In genomic region chr8:84781686-84782505, GRCm38 (mm10) we compare ENCODE assay signal across 15 mouse cellular contexts. TPM values are rescaled to one million over a fixed set of nuclear protein-coding genes. Genes with fewer than 3 reads are reported as not detected.
A peak's percentile ranks its signal among the peaks of the same experiment; 100 is the strongest.
DNase-seq lines count a peak whose midpoint lies in the region; ATAC-seq and TF ChIP-seq lines count a peak whose summit lies in the region.
"Had no signal": no experiment of that assay in that cellular context is flagged by ENCODE, and none has a peak within 500 bp of the region (broad histone marks: within the 10 kb centered on the region; RNA-seq: fewer than 3 reads in every experiment).

No protein-coding gene starts in this region.

- H3K79me2 ChIP-seq in heart, adult 2 months (replicated peaks; ENCODE audit: control insufficient read depth, insufficient read depth, low read length): peaks cover 3% of the 10 kb centered on the region

- intact Hi-C loops in heart, adult 2 months (cut with DNase I): no loop called here

- peak overlapping the region; percentile 33; the same call in 1 of the 2 replicates for H3K27ac ChIP-seq in heart, adult 2 months
- peak overlapping the region; percentile 67 for H3K27ac ChIP-seq in embryonic facial prominence, embryonic 15.5 days (replicated peaks)
- H3K27ac ChIP-seq in limb, embryonic 14.5 days (replicated peaks; ENCODE audit: low read depth, low read length): peak overlapping the region; percentile 52
- H3K27ac ChIP-seq: midbrain, embryonic 13.5 days had no signal

- peaks cover 26% of the 10 kb centered on the region for H3K4me1 ChIP-seq in heart, adult 2 months (ENCODE audit: control insufficient read depth, insufficient read depth, low read length)
- H3K4me1 ChIP-seq in embryonic facial prominence, embryonic 15.5 days: peaks cover 89% of the 10 kb centered on the region
- peaks cover 97% of the 10 kb centered on the region for H3K4me1 ChIP-seq in limb, embryonic 14.5 days (ENCODE audit: control insufficient read depth, insufficient read depth, low read length)

- H3K27me3 ChIP-seq in heart, adult 2 months (ENCODE audit: control insufficient read depth, insufficient read depth, low read length): no peaks in the 10 kb centered on the region
- peaks cover 30% of the 10 kb centered on the region for H3K27me3 ChIP-seq in embryonic facial prominence, embryonic 15.5 days
- peaks cover 22% of the 10 kb centered on the region; the same call in 1 of the 2 replicates for H3K27me3 ChIP-seq in limb, embryonic 14.5 days (ENCODE audit: control insufficient read depth, insufficient read depth, low read length)

- no peak for TF ChIP-seq EP300 in heart, adult 2 months (IDR thresholded peaks at IDR 0.05; ENCODE audit: insufficient read depth, low read depth, low read length)

- 50% methylated on average over 5 of the region's 5 CpGs for WGBS in heart, adult 2 months
- 23% methylated on average over 5 of the region's 5 CpGs for WGBS in embryonic facial prominence, embryonic 15.5 days
- 22% methylated on average over 5 of the region's 5 CpGs for WGBS in limb, embryonic 14.5 days

- no peak for TF ChIP-seq POLR2A in heart, adult 2 months (IDR thresholded peaks at IDR 0.05; ENCODE audit: insufficient read depth, low read depth, low read length)
- TF ChIP-seq POLR2A in limb, embryonic 14.5 days (IDR thresholded peaks at IDR 0.05; ENCODE audit: borderline replicate concordance, extremely low read depth, insufficient read depth, insufficient read length): no peak

- ATAC-seq in embryonic facial prominence, embryonic 15.5 days (ENCODE audit: insufficient number of reproducible peaks, low FRiP score, low TSS enrichment, low read depth): no peak
- ATAC-seq in limb, embryonic 14.5 days (ENCODE audit: low FRiP score, low read depth): no peak
- ATAC-seq in megakaryocyte progenitor cell, adult 5-6 weeks (replicated peaks; ENCODE audit: poor library complexity): no peak
- ATAC-seq: lung, postnatal 0 days; midbrain, embryonic 13.5 days had no signal

- TF ChIP-seq CTCF in heart, adult 2 months (IDR thresholded peaks at IDR 0.05): no peak

- H3K9ac ChIP-seq in heart, adult 2 months (ENCODE audit: low read depth, low read length): peak overlapping the region; percentile 36; the same call in 1 of the 2 replicates
- no peak overlapping the region for H3K9ac ChIP-seq in embryonic facial prominence, embryonic 15.5 days
- no peak overlapping the region for H3K9ac ChIP-seq in limb, embryonic 14.5 days (ENCODE audit: low read depth, low read length, severe bottlenecking)
- H3K9ac ChIP-seq: midbrain, embryonic 13.5 days had no signal

- H3K9me3 ChIP-seq in embryonic facial prominence, embryonic 15.5 days (replicated peaks): no peaks in the 10 kb centered on the region
- no peaks in the 10 kb centered on the region for H3K9me3 ChIP-seq in limb, embryonic 14.5 days (ENCODE audit: control insufficient read depth, low read length)
- H3K9me3 ChIP-seq: midbrain, embryonic 13.5 days had no signal

- H3K4me2 ChIP-seq in embryonic facial prominence, embryonic 15.5 days (replicated peaks): no peak overlapping the region; the same call in 1 of the 2 replicates
- H3K4me2 ChIP-seq in limb, embryonic 14.5 days (replicated peaks; ENCODE audit: low read depth, low read length, severe bottlenecking): peak overlapping the region; percentile 22
- H3K4me2 ChIP-seq: liver, embryonic 11.5 days; midbrain, embryonic 13.5 days had no signal

- no peak for DNase-seq in heart, adult 2 months
- no peak for DNase-seq in heart, adult 9 months (ENCODE audit: low spot score in 2 of 2)
- DNase-seq in brain, adult 2 months (ENCODE audit: low read depth, low spot score): peak; percentile 67
- DNase-seq in limb, embryonic 14.5 days (ENCODE audit: low spot score): no peak
- DNase-seq in retina, embryonic 14.5 days (ENCODE audit: low spot score): no peak
- DNase-seq: adrenal gland, postnatal 25 days; cerebellum, adult 8-10 months; heart, postnatal 10 days; kidney, adult 2 months; right cerebral cortex, postnatal 4 days had no signal

- no peak overlapping the region for H3K4me3 ChIP-seq in heart, adult 2 months
- H3K4me3 ChIP-seq in embryonic facial prominence, embryonic 15.5 days (replicated peaks): no peak overlapping the region
- no peak overlapping the region for H3K4me3 ChIP-seq in limb, embryonic 14.5 days (replicated peaks; ENCODE audit: low read length)
- H3K4me3 ChIP-seq: midbrain, embryonic 13.5 days had no signal

- peaks cover 3% of the 10 kb centered on the region; the same call in 1 of the 2 replicates for H3K36me3 ChIP-seq in heart, adult 2 months (ENCODE audit: control insufficient read depth, insufficient read depth, low read length)
- no peaks in the 10 kb centered on the region for H3K36me3 ChIP-seq in embryonic facial prominence, embryonic 15.5 days
- H3K36me3 ChIP-seq in limb, embryonic 14.5 days (ENCODE audit: control insufficient read depth, insufficient read depth, low read length): 0 out of 2 replicates have a peak, but pooled peaks cover 9% of the 10 kb centered on the region
- H3K36me3 ChIP-seq: midbrain, embryonic 13.5 days had no signal

RNA-seq across cellular contexts. Expression of gene Nfix, which starts 18.2 kb away (rescaled TPM):
- 100 to 1,000 TPM; 274 to 297 TPM for total RNA-seq in heart, adult 2 months (2021)
- 49.0 and 68.7 TPM in 2 replicates for polyA plus RNA-seq in heart, adult 2 months (2012; rRNA removed)
- 61.4 and 62.0 TPM in 2 replicates for polyA plus RNA-seq in embryonic facial prominence, embryonic 15.5 days (2015; fragmentation: Nextera tagmentation; extraction: Ambion mirVana)
- polyA plus RNA-seq in limb, embryonic 14.5 days (2012; rRNA removed): 81.2 and 97.7 TPM in 2 replicates
- 100 and 108 TPM in 2 replicates for polyA plus RNA-seq in limb, embryonic 14.5 days (2014; fragmentation: Nextera tagmentation; extraction: Ambion mirVana)
- 44.4 and 46.9 TPM in 2 replicates for total RNA-seq in megakaryocyte progenitor cell, adult 5-6 weeks (2015)
- total RNA-seq in megakaryocyte progenitor cell, adult 5-6 weeks (2017): 12.0 and 15.7 TPM in 2 replicates

RNA-seq across cellular contexts. Expression of gene Dand5, which starts 40.7 kb away (rescaled TPM):
- 10 to 100 TPM; 11.2 to 12.3 TPM for total RNA-seq in heart, adult 2 months (2021)
- polyA plus RNA-seq in heart, adult 2 months (2012; rRNA removed): 6.1 and 7.6 TPM in 2 replicates
- polyA plus RNA-seq in embryonic facial prominence, embryonic 15.5 days (2015; fragmentation: Nextera tagmentation; extraction: Ambion mirVana): 8.4 and 8.9 TPM in 2 replicates
- polyA plus RNA-seq in limb, embryonic 14.5 days (2012; rRNA removed): 5.7 and 5.9 TPM in 2 replicates
- polyA plus RNA-seq in limb, embryonic 14.5 days (2014; fragmentation: Nextera tagmentation; extraction: Ambion mirVana): 6.4 and 6.9 TPM in 2 replicates
- 2.2 and 2.4 TPM in 2 replicates for total RNA-seq in megakaryocyte progenitor cell, adult 5-6 weeks (2015)
- total RNA-seq in megakaryocyte progenitor cell, adult 5-6 weeks (2017): 1.7 and 4.0 TPM in 2 replicates

RNA-seq across cellular contexts. Expression of gene Gadd45gip1, which starts 49.4 kb away (rescaled TPM):
- 10 to 100 TPM; 27.4 to 29.7 TPM for total RNA-seq in heart, adult 2 months (2021)
- 13.4 and 21.2 TPM in 2 replicates for polyA plus RNA-seq in heart, adult 2 months (2012; rRNA removed)
- polyA plus RNA-seq in embryonic facial prominence, embryonic 15.5 days (2015; fragmentation: Nextera tagmentation; extraction: Ambion mirVana): 46.5 TPM in 2 replicates
- polyA plus RNA-seq in limb, embryonic 14.5 days (2012; rRNA removed): 39.8 and 45.6 TPM in 2 replicates
- polyA plus RNA-seq in limb, embryonic 14.5 days (2014; fragmentation: Nextera tagmentation; extraction: Ambion mirVana): 43.2 and 44.9 TPM in 2 replicates
- 21.4 and 21.9 TPM in 2 replicates for total RNA-seq in megakaryocyte progenitor cell, adult 5-6 weeks (2015)
- total RNA-seq in megakaryocyte progenitor cell, adult 5-6 weeks (2017): 51.2 and 57.4 TPM in 2 replicates

RNA-seq across cellular contexts. Expression of gene Rad23a, which starts 58.6 kb away (rescaled TPM):
- total RNA-seq in heart, adult 2 months (2021): 10 to 100 TPM; 85.1 to 87.6 TPM
- 77.3 and 101 TPM in 2 replicates for polyA plus RNA-seq in heart, adult 2 months (2012; rRNA removed)
- 104 and 110 TPM in 2 replicates for polyA plus RNA-seq in embryonic facial prominence, embryonic 15.5 days (2015; fragmentation: Nextera tagmentation; extraction: Ambion mirVana)
- 82.0 and 82.4 TPM in 2 replicates for polyA plus RNA-seq in limb, embryonic 14.5 days (2012; rRNA removed)
- polyA plus RNA-seq in limb, embryonic 14.5 days (2014; fragmentation: Nextera tagmentation; extraction: Ambion mirVana): 104 and 109 TPM in 2 replicates
- total RNA-seq in megakaryocyte progenitor cell, adult 5-6 weeks (2015): 30.2 and 34.4 TPM in 2 replicates
- 26.2 and 26.3 TPM in 2 replicates for total RNA-seq in megakaryocyte progenitor cell, adult 5-6 weeks (2017)

RNA-seq across cellular contexts. Expression of gene G430095P16Rik, which starts 59.1 kb away (rescaled TPM):
- under 1 TPM in 1 of 2 experiments, not detected in 1; 0.55 TPM for total RNA-seq in heart, adult 2 months (2021)
- polyA plus RNA-seq in heart, adult 2 months (2012; rRNA removed): 0.70 TPM in 1 of 2 replicates, not detected in the other
- 4.2 and 4.9 TPM in 2 replicates for polyA plus RNA-seq in embryonic facial prominence, embryonic 15.5 days (2015; fragmentation: Nextera tagmentation; extraction: Ambion mirVana)
- 4.3 and 4.8 TPM in 2 replicates for polyA plus RNA-seq in limb, embryonic 14.5 days (2012; rRNA removed)
- polyA plus RNA-seq in limb, embryonic 14.5 days (2014; fragmentation: Nextera tagmentation; extraction: Ambion mirVana): 5.7 and 6.0 TPM in 2 replicates
- total RNA-seq in megakaryocyte progenitor cell, adult 5-6 weeks (2015): 12.2 and 15.2 TPM in 2 replicates
- 3.7 and 8.5 TPM in 2 replicates for total RNA-seq in megakaryocyte progenitor cell, adult 5-6 weeks (2017)
- total RNA-seq: adrenal gland, postnatal 25 days had no signal
